Mouse (Mus musculus): ENCODE measurements around the gene Tagap1. TPM values are rescaled to one million over a fixed set of nuclear protein-coding genes. Genes with fewer than 3 reads are reported as not detected.
"Not testable (repeated sequence)": the region's sequence is repeated elsewhere in the genome, so short reads cannot be mapped to it uniquely, and the experiment has no call there.

The Tagap1 gene
- total RNA-seq (2015; ENCODE audit: low replicate concordance): 36.0 and 50.7 TPM in 2 replicates
- total RNA-seq (2017; ENCODE audit: low replicate concordance): 26.3 and 28.1 TPM in 2 replicates

DNA sequence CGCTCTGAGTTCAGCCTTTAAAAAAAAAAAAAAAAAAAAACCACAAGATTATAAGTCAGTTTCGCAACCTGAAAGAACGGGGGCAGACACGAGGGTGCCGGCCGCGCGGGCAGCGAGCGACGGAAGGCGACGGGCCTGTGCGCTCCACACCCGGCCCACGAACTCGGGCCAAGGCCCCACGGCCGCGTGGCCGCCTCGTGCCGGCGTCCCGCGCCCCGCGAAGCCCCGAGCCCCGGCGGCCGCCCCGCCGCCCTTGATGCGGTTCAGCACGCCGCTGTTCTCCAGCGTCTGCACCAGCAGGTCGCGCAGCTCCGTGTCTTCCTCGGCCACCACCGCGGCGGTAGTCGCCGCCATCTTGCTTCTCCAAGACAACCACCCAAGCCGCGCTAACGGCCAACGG, at the start of gene Tagap1:
Tagap1 (minus strand) TSS at position 381 of the 400 bp plus-strand sequence.
- not testable (repeated sequence) for ATAC-seq (replicated peaks; ENCODE audit: low FRiP score, poor library complexity, severe bottlenecking)

DNA sequence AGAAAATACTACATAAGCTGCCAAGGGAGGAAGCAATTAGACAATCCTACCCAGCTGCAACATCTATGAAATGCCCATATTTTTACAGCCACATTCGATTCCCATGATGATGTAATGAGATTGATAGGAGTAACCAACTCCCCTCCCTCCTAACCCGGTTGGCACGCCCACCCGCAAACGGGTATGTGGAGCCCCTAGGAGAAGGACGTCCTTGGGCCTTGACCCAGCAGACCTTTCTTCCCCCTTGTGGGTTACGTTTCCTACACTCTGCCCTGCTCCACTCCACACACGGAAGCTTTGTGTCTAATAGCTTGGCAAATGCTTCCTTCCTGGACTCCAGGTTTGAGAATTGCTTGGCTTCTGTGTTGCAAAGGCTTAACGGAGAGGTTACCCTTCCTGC, 48.9 kb upstream of the Tagap1 start:
- not testable (repeated sequence) for ATAC-seq (replicated peaks; ENCODE audit: low FRiP score, poor library complexity, severe bottlenecking)

DNA sequence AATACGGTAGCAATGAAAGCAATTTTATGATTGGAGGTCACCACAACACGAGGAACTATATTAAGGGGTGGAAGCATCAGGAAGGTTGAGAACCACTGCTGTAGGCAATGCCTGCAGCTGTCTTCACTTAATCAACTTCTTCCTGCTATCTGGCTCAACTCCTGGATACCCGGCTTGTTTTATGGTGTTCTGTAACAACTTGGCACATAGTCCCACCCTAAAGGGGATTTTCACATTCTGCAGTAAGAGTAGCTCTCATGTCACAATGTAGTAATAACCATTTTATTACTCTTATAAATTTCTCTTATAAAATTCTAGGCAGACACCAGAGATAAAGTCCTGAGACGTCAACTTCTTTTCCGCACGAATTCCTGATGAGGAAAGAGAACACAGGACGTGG, 48.5 kb upstream of the Tagap1 start:
- not testable (repeated sequence) for ATAC-seq (replicated peaks; ENCODE audit: low FRiP score, poor library complexity, severe bottlenecking)

DNA sequence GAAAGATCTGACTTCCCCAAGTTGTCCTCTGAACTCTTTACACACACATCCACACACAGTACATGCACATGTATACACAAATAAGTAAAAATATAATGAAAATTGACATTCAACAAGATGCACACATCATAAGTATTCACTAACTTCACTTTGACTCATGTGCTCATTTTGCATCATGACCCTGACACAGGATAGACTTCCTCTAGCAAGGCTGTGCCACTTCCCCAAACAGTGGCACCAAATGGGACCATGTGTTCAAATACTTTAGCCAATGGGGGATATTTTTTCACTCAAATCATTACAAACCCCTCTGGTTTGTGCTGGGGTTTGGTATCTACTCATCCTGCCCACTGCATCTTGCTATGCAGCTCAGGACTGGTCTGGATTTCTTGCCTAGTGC, 47.9 kb upstream of the Tagap1 start:
- not testable (repeated sequence) for ATAC-seq (replicated peaks; ENCODE audit: low FRiP score, poor library complexity, severe bottlenecking)

DNA sequence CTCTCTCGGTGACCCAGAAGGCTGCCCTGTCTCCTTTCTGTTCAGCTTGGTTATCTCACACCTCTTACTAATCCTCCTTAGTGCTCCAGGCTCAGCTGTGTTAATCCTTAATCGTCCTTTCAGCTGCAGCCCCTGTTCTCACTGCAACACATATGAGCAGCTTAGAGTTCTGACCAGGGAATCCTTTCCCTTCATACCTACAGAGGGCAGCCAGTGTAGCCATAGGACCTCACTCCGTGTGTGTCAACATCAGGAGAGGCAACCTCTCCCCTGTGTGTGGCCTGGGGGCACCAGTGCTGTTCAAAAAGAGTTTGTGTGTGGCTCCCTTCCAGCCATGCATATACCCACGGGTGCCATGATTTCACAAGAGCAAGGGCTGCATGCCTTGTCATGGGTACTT, 44.7 kb upstream of the Tagap1 start:
- not testable (repeated sequence) for ATAC-seq (replicated peaks; ENCODE audit: low FRiP score, poor library complexity, severe bottlenecking)

DNA sequence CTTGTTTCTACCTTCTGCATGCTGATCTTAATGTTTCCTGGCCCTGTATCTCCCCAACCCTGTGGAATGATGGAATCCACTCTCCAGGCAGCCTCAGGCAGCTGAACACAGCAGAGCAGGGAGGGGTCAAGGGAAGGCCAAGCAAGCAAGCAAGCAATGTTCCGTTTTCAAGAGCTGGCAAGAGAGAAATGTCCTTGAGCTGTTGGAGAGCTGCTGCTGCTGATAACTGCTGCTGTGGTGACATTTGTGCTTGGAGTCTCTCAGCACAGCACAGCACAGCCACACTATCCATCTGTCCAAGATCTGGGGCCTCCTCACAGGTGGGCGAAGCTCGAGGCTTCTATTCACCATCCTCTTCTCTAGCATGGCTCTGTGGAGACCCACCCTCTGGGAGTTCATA, 42.4 kb upstream of the Tagap1 start:
- ATAC-seq (replicated peaks; ENCODE audit: low FRiP score, poor library complexity, severe bottlenecking): not testable (repeated sequence)

DNA sequence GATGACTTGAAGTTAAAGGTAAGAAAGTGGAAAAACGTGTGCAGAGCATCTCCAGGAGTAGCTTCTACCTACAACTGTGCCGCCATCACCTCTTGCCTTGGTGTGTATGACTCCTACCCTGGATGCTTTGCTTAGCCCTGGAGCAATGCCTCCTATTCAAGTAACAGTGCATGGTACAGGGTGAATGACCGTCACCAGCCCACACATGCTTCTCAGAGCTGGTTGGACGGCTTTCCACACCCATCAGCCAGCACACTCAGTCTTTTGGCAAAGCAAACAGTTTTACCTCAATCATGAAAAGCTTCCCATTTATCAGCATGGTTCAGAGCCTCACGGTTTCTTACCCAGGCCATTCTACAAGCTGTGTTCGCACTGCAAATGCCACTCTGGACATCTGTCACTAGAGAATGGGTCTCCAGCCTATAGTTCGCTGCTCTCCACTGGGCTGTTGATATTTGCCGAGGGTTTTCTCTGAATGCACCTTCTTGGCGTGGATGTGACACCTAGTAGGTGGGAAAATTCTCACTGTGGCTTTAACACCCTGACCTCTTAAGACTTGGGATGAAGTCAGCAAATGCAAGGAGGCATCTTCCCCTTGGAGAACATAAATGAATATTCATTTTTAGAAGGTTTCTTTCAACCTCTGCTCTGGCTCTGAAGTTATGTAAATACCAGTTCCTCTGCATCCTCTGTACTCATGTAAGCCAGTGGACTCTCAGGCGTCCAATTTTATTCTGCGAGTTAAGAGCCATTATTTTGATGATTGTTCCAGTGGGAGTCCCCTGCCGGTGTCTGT, 41.0 kb upstream of the Tagap1 start:
- not testable (repeated sequence) for ATAC-seq (replicated peaks; ENCODE audit: low FRiP score, poor library complexity, severe bottlenecking)

DNA sequence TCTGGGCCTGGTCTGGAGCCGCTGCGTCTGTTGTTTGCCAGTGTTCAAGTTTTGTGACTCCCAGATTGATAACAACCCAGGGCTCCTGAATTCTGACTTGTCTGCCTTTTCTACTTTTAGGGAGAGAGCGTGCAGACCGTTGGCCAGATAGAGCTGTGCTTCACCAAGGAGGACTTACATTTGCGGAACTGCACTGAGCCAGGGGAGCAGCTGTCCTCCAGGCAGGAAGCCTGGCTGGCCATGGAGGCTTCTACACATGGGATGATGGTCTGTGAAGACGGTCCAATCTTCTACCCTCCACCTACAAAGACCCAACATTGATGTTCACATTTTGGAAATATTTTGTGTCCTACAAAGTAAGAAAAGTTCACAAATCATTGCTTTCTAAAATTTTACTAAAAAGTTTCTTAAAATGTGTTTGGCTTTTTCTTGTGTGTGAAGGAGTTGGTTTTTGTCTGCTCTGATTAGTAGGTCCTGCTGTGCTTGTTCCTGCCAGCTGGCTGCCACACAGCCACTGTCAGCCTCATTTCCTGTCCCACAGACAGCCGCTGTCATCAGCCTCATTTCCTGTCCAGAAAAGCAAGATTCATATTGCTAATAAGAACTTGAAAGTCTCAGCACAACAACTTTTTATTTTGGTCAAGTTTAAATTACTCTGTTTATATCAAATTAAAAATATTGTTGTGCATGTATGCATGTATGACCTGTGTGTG, 37.0 kb upstream of the Tagap1 start:
- ATAC-seq (replicated peaks; ENCODE audit: low FRiP score, poor library complexity, severe bottlenecking): not testable (repeated sequence)

DNA sequence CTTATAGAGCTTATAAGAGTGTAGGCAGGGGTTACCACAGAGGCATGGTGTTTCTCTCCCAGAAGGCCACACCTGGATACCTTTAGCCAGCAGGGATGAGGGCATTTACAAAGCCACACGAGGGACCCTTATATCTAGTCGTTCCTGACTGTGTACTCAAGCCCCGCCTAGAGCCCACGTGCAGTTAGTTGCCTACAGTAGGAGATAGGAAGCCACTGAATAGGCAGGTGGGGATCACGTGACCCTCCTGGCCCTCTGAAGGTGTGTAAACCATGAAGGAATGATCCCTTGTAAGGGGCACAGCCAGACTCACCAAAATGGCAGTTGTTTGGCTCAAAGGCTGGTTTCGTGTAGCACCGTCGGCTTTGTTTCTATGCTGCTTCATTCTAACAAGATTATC, 35.9 kb upstream of the Tagap1 start:
- not testable (repeated sequence) for ATAC-seq (replicated peaks; ENCODE audit: low FRiP score, poor library complexity, severe bottlenecking)

DNA sequence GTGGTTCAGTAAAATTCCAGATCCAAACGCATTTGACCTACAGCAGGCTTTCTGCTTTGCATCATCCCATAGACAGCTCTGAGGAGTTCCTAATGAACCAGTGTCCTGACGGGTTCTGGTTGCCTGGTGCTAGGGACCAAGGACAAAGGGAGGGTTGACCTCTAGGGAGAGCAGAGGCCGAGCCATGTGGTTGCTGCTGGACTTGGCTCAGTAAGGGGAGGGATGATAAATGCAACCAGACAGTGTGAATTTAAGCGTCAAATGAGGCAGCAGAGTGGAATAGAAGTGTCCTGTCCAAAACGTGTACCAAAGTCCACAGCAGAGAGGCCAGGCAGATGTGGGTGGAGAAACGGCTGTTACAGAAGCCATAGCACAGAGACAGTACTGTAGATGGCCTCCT, 34.5 kb upstream of the Tagap1 start:
- ATAC-seq (replicated peaks; ENCODE audit: low FRiP score, poor library complexity, severe bottlenecking): not testable (repeated sequence)

DNA sequence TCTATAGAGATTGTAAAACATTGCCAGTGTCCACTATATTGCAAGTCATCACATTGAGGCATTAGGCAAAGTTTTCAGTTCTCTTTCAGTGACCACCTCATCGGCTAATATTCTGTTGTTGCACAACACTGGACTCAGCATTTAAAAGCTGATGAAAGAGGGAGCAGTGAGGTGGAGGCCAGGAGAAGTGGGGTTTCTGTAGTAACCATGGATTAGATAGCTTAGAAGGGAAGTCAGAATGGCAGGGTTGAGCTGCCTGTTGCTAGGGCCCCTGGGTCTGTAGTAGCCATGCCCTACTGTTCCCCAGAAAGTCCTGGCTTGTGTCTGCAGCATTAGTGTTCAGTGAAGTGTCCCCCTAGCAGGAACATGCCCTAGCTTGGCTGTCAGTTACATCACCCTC, 25.2 kb upstream of the Tagap1 start:
- not testable (repeated sequence) for ATAC-seq (replicated peaks; ENCODE audit: low FRiP score, poor library complexity, severe bottlenecking)

DNA sequence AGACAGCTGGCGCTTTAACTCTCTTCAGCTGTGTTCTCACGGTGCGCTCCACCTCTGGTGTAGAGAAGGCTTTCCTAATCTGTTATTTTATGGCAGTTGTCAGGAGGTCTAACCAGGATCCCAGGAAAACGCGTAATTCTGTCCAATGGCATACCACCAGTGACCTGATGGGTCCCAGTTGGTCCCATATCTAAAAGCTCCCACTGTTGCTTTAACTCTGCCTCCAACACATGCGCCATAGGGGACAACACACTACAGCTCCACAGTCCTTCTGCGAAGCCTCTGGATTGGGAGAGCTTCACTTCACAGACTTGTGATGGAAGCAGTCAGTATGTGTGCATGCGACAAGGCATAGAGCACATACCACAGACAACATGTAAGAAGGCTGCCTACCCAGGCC, 19.2 kb upstream of the Tagap1 start:
- ATAC-seq (replicated peaks; ENCODE audit: low FRiP score, poor library complexity, severe bottlenecking): not testable (repeated sequence)

DNA sequence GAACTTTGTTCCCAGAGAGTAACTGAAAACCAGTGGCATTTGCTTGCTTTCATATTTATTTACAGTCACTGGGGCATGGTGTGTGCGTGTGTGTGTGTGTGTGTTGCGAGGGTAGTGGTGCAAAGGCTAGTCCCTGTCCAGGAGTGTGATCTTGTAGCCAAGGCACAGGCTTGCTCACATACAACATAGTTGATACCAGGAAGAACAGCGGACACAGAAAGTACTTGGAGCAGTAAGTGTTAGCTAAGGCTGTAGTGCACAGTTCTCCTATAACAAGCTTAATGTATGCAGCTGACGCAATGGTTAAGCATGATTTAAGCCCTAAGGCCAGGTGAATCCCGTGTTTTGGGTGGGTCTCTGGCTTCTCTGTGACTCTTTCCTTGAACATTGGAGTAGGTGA, 18.4 kb upstream of the Tagap1 start:
- ATAC-seq (replicated peaks; ENCODE audit: low FRiP score, poor library complexity, severe bottlenecking): not testable (repeated sequence)

DNA sequence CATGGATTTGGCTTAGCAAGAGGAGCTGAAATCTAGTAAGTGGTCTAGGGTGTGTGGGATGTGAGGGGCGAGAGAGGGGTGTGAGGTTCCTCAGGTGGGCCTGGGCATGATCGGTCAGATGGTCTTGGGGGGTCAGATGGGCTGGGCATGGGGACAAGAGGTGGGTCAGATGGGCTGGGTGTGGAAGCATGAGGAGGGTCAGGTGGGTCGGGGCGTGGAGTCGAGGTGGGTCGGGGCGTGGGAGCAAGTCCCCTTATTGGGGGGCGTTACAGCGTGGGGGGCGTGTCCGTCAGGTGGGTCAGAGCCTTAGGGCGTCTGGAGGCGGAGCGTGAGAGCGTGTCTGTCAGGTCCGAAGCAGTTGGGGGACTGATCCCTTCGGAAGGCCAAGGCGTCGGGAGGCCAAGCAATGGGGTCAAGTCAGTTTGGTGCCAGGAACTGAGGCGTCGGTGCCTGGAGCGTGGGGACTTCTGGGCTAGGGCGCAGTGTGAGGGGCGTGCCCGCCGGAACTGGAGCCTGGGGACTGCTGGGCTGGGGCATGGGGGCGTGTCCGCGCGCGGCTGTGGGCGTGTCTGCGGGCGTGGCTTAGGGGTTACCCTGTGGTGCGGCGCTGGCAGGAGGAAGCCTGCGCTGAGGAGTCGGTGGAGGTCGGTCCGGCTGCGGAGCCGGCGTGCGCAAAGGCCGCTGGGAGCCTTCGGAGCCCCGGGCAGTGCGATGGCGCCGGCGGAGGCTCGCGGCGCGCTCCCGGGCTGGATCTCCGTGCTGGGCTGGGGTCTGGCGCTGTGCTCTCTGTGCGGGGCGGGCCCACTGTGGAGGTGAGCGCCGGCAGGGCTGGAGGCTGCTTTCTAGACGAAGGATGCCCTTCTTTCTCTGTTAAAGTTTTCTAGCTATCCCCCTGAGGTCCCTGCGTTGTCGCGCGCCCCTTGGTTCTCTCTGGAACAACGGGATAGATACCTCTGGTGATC, 17.6 kb upstream of the Tagap1 start, which contains the start of gene Gm49721:
Gm49721 (plus strand) TSS at position 618 of the 962 bp plus-strand sequence.
- ATAC-seq (replicated peaks; ENCODE audit: low FRiP score, poor library complexity, severe bottlenecking): peak; percentile 96

DNA sequence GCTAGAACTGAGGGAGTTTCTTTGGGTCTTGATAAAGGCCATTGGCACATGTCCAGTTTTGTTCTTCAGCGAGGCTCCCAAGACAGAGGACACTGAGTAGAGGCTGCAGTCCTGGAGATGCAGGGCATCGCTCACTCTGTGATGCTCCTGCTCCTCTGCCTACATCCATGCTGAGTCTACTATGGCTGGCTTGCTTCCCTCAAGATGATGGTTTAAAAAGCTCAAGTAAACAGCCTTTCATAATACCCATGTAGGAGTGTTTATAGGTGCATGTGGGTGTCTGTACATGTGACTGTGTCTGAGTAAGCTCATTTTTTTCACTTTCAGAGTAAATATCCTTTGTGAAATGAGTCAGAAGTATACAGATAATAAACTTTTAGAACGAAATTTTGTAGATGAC, 14.0 kb upstream of the Tagap1 start:
- not testable (repeated sequence) for ATAC-seq (replicated peaks; ENCODE audit: low FRiP score, poor library complexity, severe bottlenecking)

DNA sequence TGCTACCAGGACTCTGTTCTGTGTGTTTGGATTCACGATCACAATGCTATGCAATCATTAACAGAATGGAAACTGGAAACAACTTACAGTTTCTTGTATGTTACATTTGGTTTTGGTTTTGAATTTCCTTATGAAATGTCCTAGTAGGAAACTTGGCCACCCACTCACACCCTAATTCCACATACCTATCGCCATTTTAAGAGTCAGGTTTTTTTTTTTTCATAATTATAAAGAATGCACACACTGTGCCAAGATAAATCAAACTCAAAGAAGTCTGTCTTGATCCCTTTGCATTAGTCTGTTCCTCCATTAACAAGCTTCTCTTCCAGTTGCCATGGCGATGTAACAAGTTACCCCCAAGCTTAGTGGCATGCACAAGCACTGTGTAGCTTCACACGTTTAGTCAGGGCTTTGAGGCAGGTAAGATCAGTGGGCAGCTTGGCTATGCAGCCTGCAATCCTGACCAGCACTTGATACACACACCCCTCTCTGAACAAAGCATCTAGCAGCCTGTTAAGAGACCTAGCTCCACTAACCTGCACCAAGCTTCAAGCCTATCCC, 12.0 kb upstream of the Tagap1 start:
- ATAC-seq (replicated peaks; ENCODE audit: low FRiP score, poor library complexity, severe bottlenecking): not testable (repeated sequence)

DNA sequence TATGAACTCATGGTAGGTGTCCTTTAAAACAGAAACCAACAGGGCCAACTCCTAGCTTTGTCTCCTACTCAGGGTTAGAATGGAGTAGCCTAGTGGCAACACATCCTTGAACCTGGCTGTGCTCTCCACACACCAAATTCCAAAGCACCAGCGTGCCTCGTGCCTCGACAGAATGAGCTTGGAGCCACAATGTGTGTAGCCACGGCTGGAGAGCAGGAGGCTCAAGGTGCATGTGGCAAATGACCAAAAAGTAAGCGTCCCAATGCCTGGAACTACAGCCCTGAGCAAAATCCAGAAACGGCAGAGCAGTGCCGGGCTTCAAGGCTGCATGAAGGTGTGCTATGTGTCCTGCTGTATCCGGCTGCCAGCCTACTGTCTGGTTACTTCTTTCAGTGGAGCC, 10.3 kb upstream of the Tagap1 start:
- ATAC-seq (replicated peaks; ENCODE audit: low FRiP score, poor library complexity, severe bottlenecking): not testable (repeated sequence)

DNA sequence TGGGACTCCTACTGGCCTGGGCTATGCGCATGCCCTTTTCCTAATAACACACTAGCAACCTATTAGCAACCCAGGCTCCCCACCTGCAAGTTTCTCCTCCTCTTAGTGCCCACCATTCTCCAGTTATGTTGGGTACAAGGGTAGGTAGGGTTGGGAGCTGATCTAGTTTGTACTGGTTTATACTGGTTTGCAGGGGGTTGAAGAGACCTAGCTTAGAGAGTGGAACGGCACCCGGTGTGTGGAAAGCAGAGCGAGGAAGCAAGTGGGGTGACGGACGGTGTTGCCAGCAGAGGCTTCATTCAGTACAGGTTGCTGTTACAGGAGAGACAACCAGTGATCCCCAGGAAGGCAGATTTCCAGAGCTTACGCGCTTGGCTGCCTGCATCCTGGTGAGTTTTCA, 9.4 kb upstream of the Tagap1 start, which contains the start of gene Rnaset2b:
Rnaset2b (plus strand) TSS at position 301 of the 400 bp plus-strand sequence.
- not testable (repeated sequence) for ATAC-seq (replicated peaks; ENCODE audit: low FRiP score, poor library complexity, severe bottlenecking)

DNA sequence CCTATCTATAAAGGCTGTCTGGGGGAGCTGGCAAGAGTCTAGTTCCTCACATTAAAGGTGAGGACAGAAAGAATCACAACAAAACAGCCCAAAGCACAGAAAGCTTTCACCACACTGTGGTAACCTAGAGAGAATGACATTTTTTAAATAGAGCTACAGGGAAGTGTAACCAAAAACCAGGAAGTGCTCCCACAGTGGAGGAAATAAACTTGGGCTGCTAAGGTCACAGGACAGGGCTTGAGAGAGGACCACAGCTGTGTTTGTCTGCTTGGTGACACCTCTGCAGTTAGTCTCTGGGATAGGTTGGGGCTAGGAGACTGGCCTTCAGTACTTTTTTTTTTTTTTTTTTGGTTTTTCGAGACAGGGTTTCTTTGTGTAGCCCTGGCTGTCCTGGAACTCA, 6.7 kb upstream of the Tagap1 start:
- ATAC-seq (replicated peaks; ENCODE audit: low FRiP score, poor library complexity, severe bottlenecking): not testable (repeated sequence)

Data from erythroid progenitor cell, adult 5-6 weeks (primary cell).